Mouse (Mus musculus) kidney, embryonic 14.5 days (tissue): Measurements from ENCODE around the gene Grm4. TPM values are rescaled to one million over a fixed set of nuclear protein-coding genes. Genes with fewer than 3 reads are reported as not detected.
A peak's percentile ranks its signal among the peaks of the same experiment; 100 is the strongest.

Source experiments
- ATAC-seq: fragments of 200-750 bp; cut with Nextera tagmentation; 2 replicates; pipeline ENCODE4 v1.8.0; 2017; ENCODE audit warnings: moderate number of reproducible peaks, mild to moderate bottlenecking, moderate TSS enrichment, moderate library complexity; ENCODE audit not compliant: low FRiP score, low TSS enrichment
- H3K27ac ChIP-seq: fragments of 300-500 bp; sonication (generic); 2 replicates; pipeline ENCODE4 v1.5.1; 2014; ENCODE audit warnings: low read depth, mild to moderate bottlenecking, low read length, moderate library complexity, mixed read lengths
- H3K27me3 ChIP-seq: fragments of 300-500 bp; sonication (generic); 2 replicates; pipeline ENCODE4 v1.6.1; 2014; ENCODE audit warnings: mild to moderate bottlenecking, low read length; ENCODE audit not compliant: control insufficient read depth, insufficient read depth
- H3K36me3 ChIP-seq: fragments of 300-500 bp; sonication (generic); 2 replicates; pipeline ENCODE4 v1.6.1; 2014; ENCODE audit warnings: low read length, mixed read lengths; ENCODE audit not compliant: control insufficient read depth, insufficient read depth
- H3K4me1 ChIP-seq: fragments of 300-500 bp; sonication (generic); 2 replicates; pipeline ENCODE4 v1.6.1; 2014; ENCODE audit warnings: low read length, mixed read lengths; ENCODE audit not compliant: control insufficient read depth, insufficient read depth
- H3K4me2 ChIP-seq: fragments of 300-500 bp; sonication (generic); replicated peaks from 2 replicates; pipeline ENCODE4 v1.6.1; 2014; ENCODE audit warnings: low read depth, mild to moderate bottlenecking, low read length
- H3K4me3 ChIP-seq: fragments of 300-500 bp; sonication (generic); 2 replicates; pipeline ENCODE4 v1.5.1; 2014; ENCODE audit warnings: mild to moderate bottlenecking, low read length
- H3K9ac ChIP-seq: fragments of 300-500 bp; sonication (generic); 2 replicates; pipeline ENCODE4 v1.6.1; 2014; ENCODE audit warnings: low read depth, mild to moderate bottlenecking, low read length, moderate library complexity
- H3K9me3 ChIP-seq: fragments of 300-500 bp; sonication (generic); 2 replicates; pipeline ENCODE4 v1.6.1; 2016; ENCODE audit warnings: low read length; ENCODE audit not compliant: control insufficient read depth
- WGBS: fragments of 180-500 bp; shearing (Covaris S2); extraction: QIAGEN DNeasy Blood & Tissue Kit; methylation state at CpG from one replicate; pipeline ENCODE4 v1.1.7; 2014; 5-methylcytosine and 5-hydroxymethylcytosine counted together
- polyA plus RNA-seq: library from polyadenylated mRNA; unstranded; fragments of >200 nt; fragmentation: Nextera tagmentation; extraction: Ambion mirVana; gene quantifications from 2 replicates; pipeline ENCODE4 v1.2.1, GENCODE M21; 2014

The Grm4 gene
- polyA plus RNA-seq, 1 experiment from 2014 or later, result 1.6 TPM

- Histone ChIP-seq H3K9me3 (peaks cover 11% of the 10 kb centered on the region), H3K36me3 (no peaks in the 10 kb centered on the region), H3K4me3 (no peak overlapping the region), H3K4me2 (no peak overlapping the region), H3K4me1 (0 out of 2 replicates have a peak, but pooled peaks cover 6% of the 10 kb centered on the region), H3K27ac (no peak overlapping the region), H3K27me3 (no peaks in the 10 kb centered on the region), H3K9ac (no peak overlapping the region)
- WGBS, result 13% methylated on average over 9 of the region's 9 CpGs
- no peak for ATAC-seq
These were observed 91.4 kb downstream of the Grm4 start for GRCm38 (mm10) chr17:27429757-27430156.

- H3K27ac ChIP-seq, result no peak overlapping the region
- H3K9ac ChIP-seq, result no peak overlapping the region
- H3K4me3 ChIP-seq, result no peak overlapping the region
- H3K36me3 ChIP-seq, result no peaks in the 10 kb centered on the region
- peaks cover 21% of the 10 kb centered on the region for H3K4me1 ChIP-seq
- H3K27me3 ChIP-seq, result no peaks in the 10 kb centered on the region
- WGBS, result 88% methylated on average over 2 of the region's 2 CpGs
- H3K4me2 ChIP-seq, result no peak overlapping the region
- H3K9me3 ChIP-seq, result peaks cover 11% of the 10 kb centered on the region
- no peak for ATAC-seq
These were observed 96.2 kb downstream of the Grm4 start for GRCm38 (mm10) chr17:27425016-27425415.

GRCm38 (mm10) chr17:27424356-27424755 lies 96.8 kb downstream of the Grm4 start:
- Histone ChIP-seq H3K9me3 (peaks cover 11% of the 10 kb centered on the region), H3K36me3 (no peaks in the 10 kb centered on the region), H3K27ac (no peak overlapping the region), H3K4me2 (no peak overlapping the region), H3K27me3 (no peaks in the 10 kb centered on the region), H3K4me3 (no peak overlapping the region), H3K4me1 (peaks cover 18% of the 10 kb centered on the region), H3K9ac (no peak overlapping the region)
- WGBS, result 54% methylated on average over 6 of the region's 6 CpGs
- no peak for ATAC-seq

- H3K9ac ChIP-seq, result no peak overlapping the region
These were observed 98.3 kb downstream of the Grm4 start for GRCm38 (mm10) chr17:27422726-27423381.

GRCm38 (mm10) chr17:27422371-27422725 lies 98.9 kb downstream of the Grm4 start:
- Histone ChIP-seq H3K27me3 (no peaks in the 10 kb centered on the region), H3K4me3 (no peak overlapping the region), H3K4me2 (peak overlapping the region; percentile 15; the same call in 1 of the 2 replicates), H3K4me1 (peaks cover 18% of the 10 kb centered on the region), H3K36me3 (no peaks in the 10 kb centered on the region), H3K9me3 (no peaks in the 10 kb centered on the region), H3K27ac (peak overlapping the region; percentile 56; the same call in 1 of the 2 replicates), H3K9ac (no peak overlapping the region; the same call in 1 of the 2 replicates)
- 5% methylated on average over 6 of the region's 6 CpGs for WGBS
- peak; percentile 40; the same call in 1 of the 2 replicates for ATAC-seq

More at GRCm38 (mm10) chr17:27422726-27423381, 98.3 kb downstream of the Grm4 start:
- peak overlapping the region; percentile 15 for H3K4me2 ChIP-seq
- peaks cover 18% of the 10 kb centered on the region for H3K4me1 ChIP-seq
- 0 out of 2 replicates have a peak, but pooled peaks have one; percentile 29 for ATAC-seq
- no peak overlapping the region for H3K4me3 ChIP-seq
- 13% methylated on average over 10 of the region's 10 CpGs for WGBS
- no peaks in the 10 kb centered on the region; the same call in 1 of the 2 replicates for H3K9me3 ChIP-seq
- peak overlapping the region; percentile 56; the same call in 1 of the 2 replicates for H3K27ac ChIP-seq
- H3K27me3 ChIP-seq, result no peaks in the 10 kb centered on the region
- H3K36me3 ChIP-seq, result no peaks in the 10 kb centered on the region

GRCm38 (mm10) chr17:27421837-27422236 lies 99.4 kb downstream of the Grm4 start:
- Histone ChIP-seq H3K4me3 (no peak overlapping the region), H3K36me3 (no peaks in the 10 kb centered on the region), H3K27me3 (no peaks in the 10 kb centered on the region), H3K4me2 (0 out of 2 replicates have a peak overlapping the region, but pooled peaks have one; percentile 10), H3K9me3 (no peaks in the 10 kb centered on the region), H3K4me1 (peaks cover 18% of the 10 kb centered on the region), H3K27ac (peak overlapping the region; percentile 47), H3K9ac (no peak overlapping the region)
- 0 out of 2 replicates have a peak, but pooled peaks have one; percentile 17 for ATAC-seq
- WGBS, result 46% methylated on average over 8 of the region's 8 CpGs

- Histone ChIP-seq H3K27ac (no peak overlapping the region), H3K4me2 (no peak overlapping the region), H3K27me3 (no peaks in the 10 kb centered on the region), H3K9ac (no peak overlapping the region), H3K9me3 (no peaks in the 10 kb centered on the region), H3K4me1 (no peaks in the 10 kb centered on the region), H3K4me3 (no peak overlapping the region), H3K36me3 (no peaks in the 10 kb centered on the region)
- no peak for ATAC-seq
- WGBS, result 80% methylated on average over 5 of the region's 5 CpGs
These were observed 112.2 kb downstream of the Grm4 start for GRCm38 (mm10) chr17:27409006-27409405.

- WGBS, result 79% methylated on average over 5 of the region's 5 CpGs
- Histone ChIP-seq H3K36me3 (no peaks in the 10 kb centered on the region), H3K4me2 (no peak overlapping the region), H3K27ac (no peak overlapping the region), H3K4me1 (no peaks in the 10 kb centered on the region), H3K9ac (no peak overlapping the region), H3K4me3 (no peak overlapping the region), H3K9me3 (no peaks in the 10 kb centered on the region), H3K27me3 (no peaks in the 10 kb centered on the region)
- ATAC-seq, result no peak
These were observed 112.7 kb downstream of the Grm4 start for GRCm38 (mm10) chr17:27408531-27408930.

GRCm38 (mm10) chr17:27406956-27407355 lies 114.2 kb downstream of the Grm4 start:
- Histone ChIP-seq H3K36me3 (no peaks in the 10 kb centered on the region), H3K9ac (no peak overlapping the region), H3K9me3 (no peaks in the 10 kb centered on the region), H3K27ac (no peak overlapping the region), H3K27me3 (no peaks in the 10 kb centered on the region), H3K4me3 (no peak overlapping the region), H3K4me2 (no peak overlapping the region), H3K4me1 (no peaks in the 10 kb centered on the region)
- 90% methylated on average over 4 of the region's 4 CpGs for WGBS
- no peak for ATAC-seq
